ENCODE assay signal across 20 mouse cellular contexts in genomic region chr5:102261621-102262020, GRCm38 (mm10).
DNase-seq lines count a peak whose midpoint lies in the region; ATAC-seq and TF ChIP-seq lines count a peak whose summit lies in the region.
"Had no signal": no experiment of that assay in that cellular context is flagged by ENCODE, and none has a peak within 500 bp of the region (broad histone marks: within the 10 kb centered on the region; RNA-seq: fewer than 3 reads in every experiment).

No protein-coding gene starts in this region.

- H3K27ac ChIP-seq in embryonic facial prominence, embryonic 13.5 days, result no peak overlapping the region
- H3K27ac ChIP-seq in embryonic facial prominence, embryonic 10.5 days (replicated peaks), result no peak overlapping the region
- H3K27ac ChIP-seq in lung, postnatal 0 days (ENCODE audit: low read length), result no peak overlapping the region
- H3K27ac ChIP-seq: forebrain, embryonic 15.5 days; heart, adult 2 months; hindbrain, embryonic 15.5 days had no signal

- 66% methylated on average over 5 of the region's 5 CpGs for WGBS in embryonic facial prominence, embryonic 13.5 days
- 88% methylated on average over 5 of the region's 5 CpGs for WGBS in embryonic facial prominence, embryonic 10.5 days
- WGBS in lung, postnatal 0 days, result 62% methylated on average over 5 of the region's 5 CpGs

- no peak overlapping the region for H3K4me2 ChIP-seq in embryonic facial prominence, embryonic 13.5 days
- H3K4me2 ChIP-seq in lung, postnatal 0 days (replicated peaks; ENCODE audit: low read depth, low read length), result no peak overlapping the region
- H3K4me2 ChIP-seq: forebrain, embryonic 15.5 days; heart, embryonic 12.5 days; hindbrain, embryonic 15.5 days had no signal

- TF ChIP-seq CTCF in lung, postnatal 0 days (IDR thresholded peaks at IDR 0.05), result no peak

- TF ChIP-seq EP300 in lung, postnatal 0 days (IDR thresholded peaks at IDR 0.05), result no peak

- peaks cover 3% of the 10 kb centered on the region; the same call in 1 of the 2 replicates for H3K4me1 ChIP-seq in embryonic facial prominence, embryonic 13.5 days
- peaks cover 3% of the 10 kb centered on the region; the same call in 1 of the 2 replicates for H3K4me1 ChIP-seq in embryonic facial prominence, embryonic 10.5 days
- no peaks in the 10 kb centered on the region for H3K4me1 ChIP-seq in lung, postnatal 0 days (ENCODE audit: insufficient read depth, low read depth, low read length)
- H3K4me1 ChIP-seq: forebrain, embryonic 15.5 days; heart, embryonic 12.5 days; hindbrain, embryonic 15.5 days had no signal

- no peaks in the 10 kb centered on the region for H3K36me3 ChIP-seq in embryonic facial prominence, embryonic 13.5 days
- no peaks in the 10 kb centered on the region for H3K36me3 ChIP-seq in embryonic facial prominence, embryonic 10.5 days (replicated peaks)
- no peaks in the 10 kb centered on the region for H3K36me3 ChIP-seq in lung, postnatal 0 days (ENCODE audit: insufficient read depth, low read length)
- H3K36me3 ChIP-seq: forebrain, embryonic 15.5 days; G1E; heart, embryonic 12.5 days; hindbrain, embryonic 15.5 days had no signal

- no peaks in the 10 kb centered on the region for H3K9me3 ChIP-seq in embryonic facial prominence, embryonic 13.5 days
- no peaks in the 10 kb centered on the region for H3K9me3 ChIP-seq in embryonic facial prominence, embryonic 10.5 days
- H3K9me3 ChIP-seq in lung, postnatal 0 days (ENCODE audit: low read length), result no peaks in the 10 kb centered on the region
- H3K9me3 ChIP-seq: forebrain, embryonic 15.5 days; hindbrain, embryonic 15.5 days had no signal

- no peak overlapping the region for H3K4me3 ChIP-seq in embryonic facial prominence, embryonic 13.5 days
- no peak overlapping the region for H3K4me3 ChIP-seq in embryonic facial prominence, embryonic 10.5 days
- H3K4me3 ChIP-seq in lung, postnatal 0 days (ENCODE audit: low read depth, low read length), result no peak overlapping the region
- H3K4me3 ChIP-seq: forebrain, embryonic 15.5 days; heart, adult 2 months; heart, embryonic 12.5 days; hindbrain, embryonic 15.5 days had no signal

- H3K27me3 ChIP-seq in embryonic facial prominence, embryonic 13.5 days, result no peaks in the 10 kb centered on the region
- no peaks in the 10 kb centered on the region for H3K27me3 ChIP-seq in embryonic facial prominence, embryonic 10.5 days (replicated peaks; ENCODE audit: low read depth, poor library complexity, severe bottlenecking)
- no peaks in the 10 kb centered on the region for H3K27me3 ChIP-seq in lung, postnatal 0 days (replicated peaks; ENCODE audit: insufficient read depth, low read length)
- H3K27me3 ChIP-seq: forebrain, embryonic 15.5 days; heart, embryonic 12.5 days; hindbrain, embryonic 15.5 days had no signal

- peak; percentile 48; the same call in 1 of the 2 replicates for ATAC-seq in embryonic facial prominence, embryonic 13.5 days (ENCODE audit: insufficient number of reproducible peaks, insufficient read depth, low FRiP score, low TSS enrichment, low read depth)
- no peak for ATAC-seq in lung, postnatal 0 days
- ATAC-seq: CD4-positive, CD25-positive, alpha-beta regulatory T cell, adult 4 months; forebrain, embryonic 15.5 days; intestine, embryonic 16.5 days had no signal

- no peak for DNase-seq in embryonic facial prominence, embryonic 10.5 days (ENCODE audit: low spot score)
- peak; percentile 91 to 92 for DNase-seq in adrenal gland, adult (ENCODE audit: inconsistent age in 2 of 2, low spot score in 1 of 2)
- DNase-seq in adrenal gland, postnatal 10 days, result peak; percentile 72
- DNase-seq in adrenal gland, postnatal 4 days (ENCODE audit: low spot score in 2 of 2), result peak; percentile 16 to 45
- no peak for DNase-seq in right cerebral cortex, adult 2 months (ENCODE audit: low spot score in 2 of 2)
- DNase-seq in lung, postnatal 0 days (ENCODE audit: low spot score), result no peak
- DNase-seq in thymus, postnatal 14 days, result no peak
- DNase-seq: B cell, adult 2 months; cerebellum, adult 11-12 months; cerebellum, adult 9-10 months; cerebellum, postnatal 36 days; gastrocnemius, postnatal 10 days; heart, adult 2 months had no signal

- no peak overlapping the region for H3K9ac ChIP-seq in embryonic facial prominence, embryonic 13.5 days
- H3K9ac ChIP-seq in lung, postnatal 0 days (replicated peaks; ENCODE audit: low read depth), result no peak overlapping the region
- H3K9ac ChIP-seq: forebrain, embryonic 15.5 days; heart, embryonic 12.5 days; hindbrain, embryonic 15.5 days had no signal

Comparison
In these comparisons a context has a peak if more than half of its experiments do, and no peak if none do; other contexts are left out.
1. DNase-seq: peak in adrenal gland, adult (2 of 2), adrenal gland, postnatal 10 days (single experiment) and adrenal gland, postnatal 4 days (2 of 2); none in embryonic facial prominence, embryonic 10.5 days (single experiment), right cerebral cortex, adult 2 months (0 of 2), lung, postnatal 0 days (single experiment) and thymus, postnatal 14 days (single experiment).